Mouse (Mus musculus) spleen, adult 2 months (tissue): ENCODE results near the gene Pafah1b1. TPM values are rescaled to one million over a fixed set of nuclear protein-coding genes. Genes with fewer than 3 reads are reported as not detected.

ENCODE experiments used
- DNase-seq, 2 experiments: peaks; one replicate each; pipeline versions ENCODE4 v3.0.0 to v3.0.0-alpha.2; 2012 to 2021; ENCODE audit warnings: low spot score in 2 of 2, low read depth in 1 of 2
- H3K27ac ChIP-seq: fragments of 200-500 bp; 2 replicates; pipeline ENCODE4 v1.5.1; 2012; ENCODE audit warnings: low read length, inconsistent platforms; ENCODE audit not compliant: insufficient read depth
- H3K27me3 ChIP-seq: fragments of 200-500 bp; 2 replicates; pipeline ENCODE4 v1.6.1; 2012; ENCODE audit warnings: mild to moderate bottlenecking, moderate library complexity, low read length, inconsistent platforms; ENCODE audit not compliant: control insufficient read depth, insufficient read depth
- H3K36me3 ChIP-seq: fragments of 200-500 bp; 2 replicates; pipeline ENCODE4 v1.6.1; 2012; ENCODE audit warnings: mild to moderate bottlenecking, low read length, inconsistent platforms; ENCODE audit not compliant: control insufficient read depth, insufficient read depth
- H3K4me1 ChIP-seq: fragments of 200-500 bp; 2 replicates; pipeline ENCODE4 v1.6.1; 2011; ENCODE audit warnings: inconsistent platforms; ENCODE audit not compliant: control insufficient read depth, insufficient read depth, insufficient read length
- H3K4me3 ChIP-seq: fragments of 200-500 bp; 2 replicates; pipeline ENCODE4 v1.5.1; 2011; ENCODE audit warnings: mild to moderate bottlenecking, inconsistent platforms; ENCODE audit not compliant: insufficient read depth, insufficient read length; ENCODE audit errors: extremely low read depth
- CTCF ChIP-seq: fragments of 200-500 bp; IDR thresholded peaks from 2 replicates; pipeline ENCODE4 v1.5.1; 2011; ENCODE audit warnings: mild to moderate bottlenecking, inconsistent platforms; ENCODE audit not compliant: insufficient read depth, insufficient read length, insufficient replicate concordance; ENCODE audit errors: extremely low read depth
- POLR2A ChIP-seq: fragments of 200-500 bp; IDR thresholded peaks from 2 replicates; pipeline ENCODE4 v1.6.1; 2011; ENCODE audit warnings: low read depth, low read length, inconsistent platforms
- whole genome bisulfite sequencing: fragments of 180-500 bp; shearing (Covaris S2); methylation state at CpG from one replicate; pipeline ENCODE4 v1.1.7; 2018; 5-methylcytosine and 5-hydroxymethylcytosine counted together
- polyA plus RNA-seq: library from polyadenylated mRNA; depleted of rRNA; stranded (reverse); fragments of >200 nt; gene quantifications from 2 replicates; pipeline ENCODE4 v1.2.3, GENCODE M21; 2012

Gene Pafah1b1
- polyA plus RNA-seq, 1 experiment: 10.0 TPM

GRCm38 (mm10) chr11:74723357-74724234, 874 bp downstream of the Pafah1b1 start:
- Histone ChIP-seq H3K4me1 (peaks cover 11% of the 10 kb centered on the region; the same call in 1 of the 2 replicates), H3K27ac (peak overlapping the region; percentile 99), H3K36me3 (no peaks in the 10 kb centered on the region), H3K4me3 (peak overlapping the region; percentile 96), H3K27me3 (no peaks in the 10 kb centered on the region)
- WGBS: under 1% methylated on average over 36 of the region's 75 CpGs
- TF ChIP-seq POLR2A (no peak), CTCF (no peak)
- DNase-seq: peak; percentile 73 to 74

DNA sequence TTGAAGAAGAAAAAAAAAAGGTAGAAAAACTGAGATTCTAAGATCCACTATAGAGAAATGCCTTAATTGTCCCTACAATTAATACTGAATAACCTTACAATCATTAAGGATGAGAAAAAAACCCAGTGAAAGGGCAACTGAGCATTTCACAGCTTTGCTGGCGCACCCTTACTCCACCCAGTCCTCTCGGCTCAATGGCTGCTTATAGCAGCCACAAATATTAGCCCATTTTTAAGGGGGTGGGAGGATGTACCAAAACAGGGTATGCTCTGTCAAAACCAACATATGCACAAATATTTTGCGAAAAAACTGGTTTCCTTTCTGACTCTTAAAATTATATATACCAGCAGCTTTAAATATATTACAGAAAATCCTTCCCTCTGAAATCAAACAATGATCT, 2.5 kb downstream of the Pafah1b1 start:
- 37% methylated on average over 3 of the region's 3 CpGs for WGBS
- Histone ChIP-seq H3K4me3 (no peak overlapping the region), H3K27ac (no peak overlapping the region)

GRCm38 (mm10) chr11:74721141-74721540, 3.3 kb downstream of the Pafah1b1 start:
- H3K27ac ChIP-seq: no peak overlapping the region
- H3K4me3 ChIP-seq: no peak overlapping the region
- no peaks in the 10 kb centered on the region for H3K27me3 ChIP-seq
- TF ChIP-seq CTCF (no peak), POLR2A (no peak)
- H3K36me3 ChIP-seq: no peaks in the 10 kb centered on the region
- DNase-seq: no peak
- 66% methylated on average over 2 of the region's 2 CpGs for WGBS
- H3K4me1 ChIP-seq: peaks cover 11% of the 10 kb centered on the region; the same call in 1 of the 2 replicates

More for the DNA sequence above, 2.5 kb downstream of the Pafah1b1 start:
- no peaks in the 10 kb centered on the region for H3K36me3 ChIP-seq
- DNase-seq: no peak
- TF ChIP-seq CTCF: no peak
- no peak for TF ChIP-seq POLR2A
- peaks cover 11% of the 10 kb centered on the region; the same call in 1 of the 2 replicates for H3K4me1 ChIP-seq
- H3K27me3 ChIP-seq: no peaks in the 10 kb centered on the region

DNA sequence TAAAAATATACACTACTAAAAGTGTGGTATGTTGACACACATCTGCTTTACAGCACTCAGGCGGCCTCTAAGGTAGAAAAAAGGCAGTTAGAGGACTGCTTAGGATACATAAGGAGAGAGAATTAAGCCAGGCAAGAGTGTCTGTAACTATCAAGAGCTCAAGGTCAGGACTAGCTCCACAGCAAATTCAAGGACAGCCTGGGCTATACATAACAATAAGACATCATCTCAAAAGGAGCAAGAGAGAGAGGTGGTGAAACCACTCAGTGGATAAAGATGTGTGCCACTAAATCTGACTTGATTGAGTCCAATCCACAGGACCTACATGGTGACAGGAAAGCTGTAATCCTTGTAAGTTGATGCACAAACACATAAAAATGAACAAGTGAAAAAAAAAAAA, 3.8 kb downstream of the Pafah1b1 start:
- Histone ChIP-seq H3K27ac (no peak overlapping the region), H3K27me3 (no peaks in the 10 kb centered on the region), H3K36me3 (no peaks in the 10 kb centered on the region), H3K4me1 (peaks cover 11% of the 10 kb centered on the region; the same call in 1 of the 2 replicates), H3K4me3 (no peak overlapping the region)
- no peak for TF ChIP-seq POLR2A
- TF ChIP-seq CTCF: no peak
- no peak for DNase-seq
- WGBS: 73% methylated on average over 1 of the region's 1 CpGs

- no peak overlapping the region for H3K27ac ChIP-seq
- TF ChIP-seq CTCF (no peak), POLR2A (no peak)
- DNase-seq: no peak
- no peaks in the 10 kb centered on the region for H3K36me3 ChIP-seq
- H3K4me3 ChIP-seq: no peak overlapping the region
- WGBS: 88% methylated on average over 3 of the region's 3 CpGs
- peaks cover 7% of the 10 kb centered on the region; the same call in 1 of the 2 replicates for H3K4me1 ChIP-seq
- no peaks in the 10 kb centered on the region for H3K27me3 ChIP-seq
These were observed 8.4 kb downstream of the Pafah1b1 start for GRCm38 (mm10) chr11:74715971-74716525.

DNA sequence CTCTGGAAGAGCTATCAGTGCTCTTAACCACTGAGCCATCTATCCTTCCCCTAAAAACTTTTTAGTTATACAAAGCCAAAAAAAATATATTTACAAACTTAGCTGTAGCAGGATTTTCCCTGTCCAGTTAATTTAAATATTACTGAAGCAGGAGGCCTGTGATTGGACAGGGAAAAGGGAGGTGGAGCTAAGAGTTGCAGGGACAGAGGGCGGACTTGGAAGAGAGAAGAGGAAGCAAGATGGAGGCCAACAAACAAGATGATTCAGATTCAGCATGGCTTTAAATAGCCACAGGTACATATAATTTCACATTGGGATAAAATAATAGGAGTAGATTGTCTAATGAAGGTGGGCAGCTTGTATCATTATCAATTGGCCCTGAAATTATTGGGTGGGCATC, 13.8 kb downstream of the Pafah1b1 start:
- no peak overlapping the region for H3K27ac ChIP-seq
- WGBS: 91% methylated on average over 1 of the region's 1 CpGs

GRCm38 (mm10) chr11:74708781-74709180, 15.7 kb downstream of the Pafah1b1 start:
- Histone ChIP-seq H3K4me1 (peaks cover 2% of the 10 kb centered on the region; the same call in 1 of the 2 replicates), H3K27ac (no peak overlapping the region), H3K36me3 (no peaks in the 10 kb centered on the region), H3K4me3 (no peak overlapping the region), H3K27me3 (no peaks in the 10 kb centered on the region)
- DNase-seq: no peak
- TF ChIP-seq CTCF (no peak), POLR2A (no peak)
- 82% methylated on average over 1 of the region's 1 CpGs for WGBS

More for the DNA sequence above, 13.8 kb downstream of the Pafah1b1 start:
- Histone ChIP-seq H3K4me1 (peaks cover 2% of the 10 kb centered on the region; the same call in 1 of the 2 replicates), H3K4me3 (no peak overlapping the region), H3K27me3 (no peaks in the 10 kb centered on the region), H3K36me3 (no peaks in the 10 kb centered on the region)
- TF ChIP-seq CTCF (no peak), POLR2A (no peak)
- DNase-seq: no peak
